Mouse (Mus musculus): ENCODE data around the gene Zfp800. TPM values are rescaled to one million over a fixed set of nuclear protein-coding genes. Genes with fewer than 3 reads are reported as not detected.

The Zfp800 gene
- polyA plus RNA-seq, 1 experiment from 2014 or later = 27.1 TPM

- no peak overlapping the region for H3K9ac ChIP-seq (replicated peaks; ENCODE audit: low read length)
- no peak for DNase-seq
- ATAC-seq (ENCODE audit: low FRiP score, low TSS enrichment) = no peak
Observed at GRCm38 (mm10) chr6:28312067-28312466, 85.7 kb downstream of the Zfp800 start.

GRCm38 (mm10) chr6:28309692-28310091, 88.1 kb downstream of the Zfp800 start:
- no peaks in the 10 kb centered on the region for H3K9me3 ChIP-seq (ENCODE audit: control insufficient read depth, low read length)
- H3K4me1 ChIP-seq (ENCODE audit: control insufficient read depth, insufficient read depth, low read length) = no peaks in the 10 kb centered on the region
- DNase-seq (peak; percentile 44), ATAC-seq (ENCODE audit: low FRiP score, low TSS enrichment) (no peak)
- no peaks in the 10 kb centered on the region for H3K36me3 ChIP-seq (ENCODE audit: control insufficient read depth, insufficient read depth, low read length)
- no peak overlapping the region for H3K4me3 ChIP-seq (replicated peaks; ENCODE audit: low read depth, low read length)
- no peak overlapping the region for H3K27ac ChIP-seq (replicated peaks; ENCODE audit: low read depth, low read length)
- H3K27me3 ChIP-seq (ENCODE audit: control insufficient read depth, insufficient read depth, low read length) = no peaks in the 10 kb centered on the region
- H3K9ac ChIP-seq (replicated peaks; ENCODE audit: low read length) = no peak overlapping the region
- no peak overlapping the region for H3K4me2 ChIP-seq (ENCODE audit: low read length)

More at GRCm38 (mm10) chr6:28312067-28312466, 85.7 kb downstream of the Zfp800 start:
- Histone ChIP-seq H3K36me3 (ENCODE audit: control insufficient read depth, insufficient read depth, low read length) (no peaks in the 10 kb centered on the region), H3K4me1 (ENCODE audit: control insufficient read depth, insufficient read depth, low read length) (no peaks in the 10 kb centered on the region), H3K9me3 (ENCODE audit: control insufficient read depth, low read length) (no peaks in the 10 kb centered on the region), H3K27me3 (ENCODE audit: control insufficient read depth, insufficient read depth, low read length) (no peaks in the 10 kb centered on the region), H3K4me3 (replicated peaks; ENCODE audit: low read depth, low read length) (no peak overlapping the region), H3K4me2 (ENCODE audit: low read length) (no peak overlapping the region), H3K27ac (replicated peaks; ENCODE audit: low read depth, low read length) (no peak overlapping the region)
- WGBS = 81% methylated on average over 2 of the region's 2 CpGs

DNA sequence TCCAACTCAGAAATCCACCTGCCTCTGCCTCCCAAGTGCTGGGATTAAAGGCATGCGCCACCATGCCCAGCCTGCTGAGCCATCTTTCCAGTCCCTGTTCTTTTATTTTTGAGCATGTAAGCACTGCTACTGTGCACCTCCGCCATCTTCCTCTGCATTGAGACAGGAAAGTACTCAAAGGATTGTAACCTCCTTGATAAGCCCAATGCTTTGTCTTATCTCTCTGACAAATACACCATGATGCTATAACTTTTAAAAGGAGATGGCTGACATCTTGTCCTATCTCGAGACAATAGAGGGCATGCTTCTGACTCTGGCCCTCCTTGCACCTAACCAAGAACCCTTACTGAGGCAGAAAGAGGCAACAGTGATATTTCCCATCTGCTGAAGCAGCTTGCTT, 88.9 kb downstream of the Zfp800 start:
- Histone ChIP-seq H3K4me2 (ENCODE audit: low read length) (no peak overlapping the region), H3K27me3 (ENCODE audit: control insufficient read depth, insufficient read depth, low read length) (no peaks in the 10 kb centered on the region), H3K4me1 (ENCODE audit: control insufficient read depth, insufficient read depth, low read length) (no peaks in the 10 kb centered on the region), H3K9ac (replicated peaks; ENCODE audit: low read length) (no peak overlapping the region), H3K4me3 (replicated peaks; ENCODE audit: low read depth, low read length) (no peak overlapping the region), H3K27ac (replicated peaks; ENCODE audit: low read depth, low read length) (no peak overlapping the region), H3K9me3 (ENCODE audit: control insufficient read depth, low read length) (no peaks in the 10 kb centered on the region), H3K36me3 (ENCODE audit: control insufficient read depth, insufficient read depth, low read length) (no peaks in the 10 kb centered on the region)
- ATAC-seq (ENCODE audit: low FRiP score, low TSS enrichment) = no peak
- WGBS = 90% methylated on average over 3 of the region's 3 CpGs
- DNase-seq = no peak

- no peaks in the 10 kb centered on the region for H3K36me3 ChIP-seq (ENCODE audit: control insufficient read depth, insufficient read depth, low read length)
- H3K27me3 ChIP-seq (ENCODE audit: control insufficient read depth, insufficient read depth, low read length) = no peaks in the 10 kb centered on the region
- H3K4me3 ChIP-seq (replicated peaks; ENCODE audit: low read depth, low read length) = no peak overlapping the region
- 94% methylated on average over 2 of the region's 2 CpGs for whole genome bisulfite sequencing
- no peaks in the 10 kb centered on the region for H3K9me3 ChIP-seq (ENCODE audit: control insufficient read depth, low read length)
- ATAC-seq (ENCODE audit: low FRiP score, low TSS enrichment) = no peak
- no peaks in the 10 kb centered on the region for H3K4me1 ChIP-seq (ENCODE audit: control insufficient read depth, insufficient read depth, low read length)
- H3K27ac ChIP-seq (replicated peaks; ENCODE audit: low read depth, low read length) = no peak overlapping the region
- DNase-seq = no peak
- no peak overlapping the region for H3K4me2 ChIP-seq (ENCODE audit: low read length)
- H3K9ac ChIP-seq (replicated peaks; ENCODE audit: low read length) = no peak overlapping the region
Observed at GRCm38 (mm10) chr6:28306702-28307101, 91.1 kb downstream of the Zfp800 start.

GRCm38 (mm10) chr6:28296306-28296705, 101.5 kb downstream of the Zfp800 start:
- ATAC-seq (ENCODE audit: low FRiP score, low TSS enrichment) (no peak), DNase-seq (peak; percentile 28)
- H3K4me1 ChIP-seq (ENCODE audit: control insufficient read depth, insufficient read depth, low read length) = peaks cover 10% of the 10 kb centered on the region; the same call in 1 of the 2 replicates
- H3K4me2 ChIP-seq (ENCODE audit: low read length) = peak overlapping the region; percentile 41
- H3K36me3 ChIP-seq (ENCODE audit: control insufficient read depth, insufficient read depth, low read length) = no peaks in the 10 kb centered on the region
- no peak overlapping the region for H3K27ac ChIP-seq (replicated peaks; ENCODE audit: low read depth, low read length)
- peak overlapping the region; percentile 12; the same call in 1 of the 2 replicates for H3K9ac ChIP-seq (replicated peaks; ENCODE audit: low read length)
- 10% methylated on average over 8 of the region's 8 CpGs for WGBS
- no peaks in the 10 kb centered on the region for H3K9me3 ChIP-seq (ENCODE audit: control insufficient read depth, low read length)
- H3K4me3 ChIP-seq (replicated peaks; ENCODE audit: low read depth, low read length) = no peak overlapping the region
- no peaks in the 10 kb centered on the region for H3K27me3 ChIP-seq (ENCODE audit: control insufficient read depth, insufficient read depth, low read length)

DNA sequence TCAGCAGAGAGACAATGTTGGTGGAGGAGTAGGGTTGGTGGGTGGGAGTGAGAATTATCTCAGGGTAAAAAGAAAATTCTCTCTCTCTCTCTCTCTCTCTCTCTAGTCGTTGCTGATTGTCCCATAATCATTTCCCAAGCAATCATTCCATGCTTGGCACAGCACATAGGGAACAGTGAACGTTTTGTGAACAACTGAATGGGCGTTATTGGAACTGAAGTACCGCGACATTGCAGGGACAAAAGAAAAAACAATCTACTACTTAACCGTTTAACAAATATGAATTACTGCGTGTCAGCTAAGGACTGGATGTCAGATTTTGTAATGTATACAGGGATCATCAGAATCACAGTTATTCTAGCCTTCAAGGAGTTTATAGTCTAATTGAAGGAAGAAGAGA, 102.2 kb downstream of the Zfp800 start:
- WGBS = 37% methylated on average over 7 of the region's 7 CpGs
- DNase-seq = peak; percentile 14
- no peak for ATAC-seq (ENCODE audit: low FRiP score, low TSS enrichment)
- H3K27me3 ChIP-seq (ENCODE audit: control insufficient read depth, insufficient read depth, low read length) = no peaks in the 10 kb centered on the region
- H3K4me1 ChIP-seq (ENCODE audit: control insufficient read depth, insufficient read depth, low read length) = peaks cover 10% of the 10 kb centered on the region; the same call in 1 of the 2 replicates
- H3K4me3 ChIP-seq (replicated peaks; ENCODE audit: low read depth, low read length) = no peak overlapping the region
- no peaks in the 10 kb centered on the region for H3K9me3 ChIP-seq (ENCODE audit: control insufficient read depth, low read length)
- H3K9ac ChIP-seq (replicated peaks; ENCODE audit: low read length) = no peak overlapping the region
- no peak overlapping the region for H3K27ac ChIP-seq (replicated peaks; ENCODE audit: low read depth, low read length)
- H3K36me3 ChIP-seq (ENCODE audit: control insufficient read depth, insufficient read depth, low read length) = no peaks in the 10 kb centered on the region
- H3K4me2 ChIP-seq (ENCODE audit: low read length) = no peak overlapping the region; the same call in 1 of the 2 replicates

DNA sequence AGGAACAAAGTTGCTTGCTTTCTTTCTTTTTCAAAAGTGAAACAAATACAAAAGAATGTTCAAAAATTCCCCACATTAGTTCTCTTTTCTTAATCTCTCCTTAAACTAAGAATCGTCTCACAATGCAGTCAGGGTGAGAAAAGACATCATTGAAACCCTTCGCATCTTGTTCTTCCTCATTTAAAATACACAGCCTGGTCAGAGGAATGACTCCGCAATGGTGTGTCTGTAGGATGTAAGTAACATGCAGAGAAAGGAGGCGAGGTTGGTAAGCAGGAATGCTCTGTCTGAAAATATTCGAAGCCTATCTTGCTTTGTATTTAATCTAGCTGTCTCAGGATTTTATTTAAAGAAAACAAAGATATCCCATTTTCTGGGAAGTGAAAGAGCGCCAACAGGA, 105.0 kb downstream of the Zfp800 start:
- Histone ChIP-seq H3K9ac (replicated peaks; ENCODE audit: low read length) (no peak overlapping the region), H3K4me3 (replicated peaks; ENCODE audit: low read depth, low read length) (no peak overlapping the region), H3K4me1 (ENCODE audit: control insufficient read depth, insufficient read depth, low read length) (peaks cover 10% of the 10 kb centered on the region; the same call in 1 of the 2 replicates), H3K9me3 (ENCODE audit: control insufficient read depth, low read length) (no peaks in the 10 kb centered on the region), H3K27ac (replicated peaks; ENCODE audit: low read depth, low read length) (no peak overlapping the region), H3K36me3 (ENCODE audit: control insufficient read depth, insufficient read depth, low read length) (no peaks in the 10 kb centered on the region), H3K4me2 (ENCODE audit: low read length) (no peak overlapping the region), H3K27me3 (ENCODE audit: control insufficient read depth, insufficient read depth, low read length) (no peaks in the 10 kb centered on the region)
- DNase-seq = no peak
- ATAC-seq (ENCODE audit: low FRiP score, low TSS enrichment) = no peak
- WGBS = 89% methylated on average over 6 of the region's 6 CpGs

- WGBS = 87% methylated on average over 2 of the region's 2 CpGs
- no peak overlapping the region for H3K4me2 ChIP-seq (ENCODE audit: low read length)
- peaks cover 6% of the 10 kb centered on the region; the same call in 1 of the 2 replicates for H3K9me3 ChIP-seq (ENCODE audit: control insufficient read depth, low read length)
- no peaks in the 10 kb centered on the region for H3K4me1 ChIP-seq (ENCODE audit: control insufficient read depth, insufficient read depth, low read length)
- no peaks in the 10 kb centered on the region for H3K36me3 ChIP-seq (ENCODE audit: control insufficient read depth, insufficient read depth, low read length)
- DNase-seq = no peak
- no peak overlapping the region for H3K27ac ChIP-seq (replicated peaks; ENCODE audit: low read depth, low read length)
- no peaks in the 10 kb centered on the region for H3K27me3 ChIP-seq (ENCODE audit: control insufficient read depth, insufficient read depth, low read length)
- H3K4me3 ChIP-seq (replicated peaks; ENCODE audit: low read depth, low read length) = no peak overlapping the region
- ATAC-seq (ENCODE audit: low FRiP score, low TSS enrichment) = no peak
- H3K9ac ChIP-seq (replicated peaks; ENCODE audit: low read length) = no peak overlapping the region
Observed at GRCm38 (mm10) chr6:28279886-28280285, 117.9 kb downstream of the Zfp800 start.

GRCm38 (mm10) chr6:28262198-28262621, 135.6 kb downstream of the Zfp800 start:
- Histone ChIP-seq H3K27ac (replicated peaks; ENCODE audit: low read depth, low read length) (peak overlapping the region; percentile 84), H3K4me2 (ENCODE audit: low read length) (peak overlapping the region; percentile 90), H3K9me3 (ENCODE audit: control insufficient read depth, low read length) (no peaks in the 10 kb centered on the region), H3K4me3 (replicated peaks; ENCODE audit: low read depth, low read length) (peak overlapping the region; percentile 90), H3K4me1 (ENCODE audit: control insufficient read depth, insufficient read depth, low read length) (peaks cover 4% of the 10 kb centered on the region), H3K36me3 (ENCODE audit: control insufficient read depth, insufficient read depth, low read length) (no peaks in the 10 kb centered on the region; the same call in 1 of the 2 replicates), H3K9ac (replicated peaks; ENCODE audit: low read length) (peak overlapping the region; percentile 72), H3K27me3 (ENCODE audit: control insufficient read depth, insufficient read depth, low read length) (no peaks in the 10 kb centered on the region)
- under 1% methylated on average over 26 of the region's 29 CpGs for WGBS
- peak; percentile 83 for ATAC-seq (ENCODE audit: low FRiP score, low TSS enrichment)
- DNase-seq = no peak

All from midbrain, embryonic 14.5 days (tissue).